Mouse (Mus musculus) forebrain, embryonic 11.5 days (tissue): ENCODE measurements around the gene Lins1. TPM values are rescaled to one million over a fixed set of nuclear protein-coding genes. Genes with fewer than 3 reads are reported as not detected.

Experiments used
- ATAC-seq: fragments of 200-750 bp; cut with Nextera tagmentation; replicated peaks from 2 replicates; pipeline ENCODE4 v1.8.0; 2017; ENCODE audit warnings: moderate TSS enrichment; ENCODE audit not compliant: low FRiP score
- DNase-seq: peaks from one replicate; pipeline ENCODE4 v3.0.0-alpha.2; 2017; ENCODE audit warnings: low spot score
- H3K27ac ChIP-seq: fragments of 300-500 bp; sonication (generic); 2 replicates; pipeline ENCODE4 v1.5.1; 2014; ENCODE audit warnings: low read depth, low read length
- H3K27me3 ChIP-seq: fragments of 300-500 bp; sonication (generic); 2 replicates; pipeline ENCODE4 v1.6.1; 2014; ENCODE audit warnings: mild to moderate bottlenecking, low read length, mixed read lengths; ENCODE audit not compliant: control insufficient read depth, insufficient read depth
- H3K36me3 ChIP-seq: fragments of 300-500 bp; sonication (generic); 2 replicates; pipeline ENCODE4 v1.6.1; 2014; ENCODE audit warnings: mild to moderate bottlenecking, low read length, moderate library complexity, mixed read lengths; ENCODE audit not compliant: control insufficient read depth, insufficient read depth
- H3K4me1 ChIP-seq: fragments of 300-500 bp; sonication (generic); replicated peaks from 2 replicates; pipeline ENCODE4 v1.6.1; 2014; ENCODE audit warnings: low read length, mixed read lengths; ENCODE audit not compliant: control insufficient read depth, insufficient read depth
- H3K4me2 ChIP-seq: fragments of 300-500 bp; sonication (generic); 2 replicates; pipeline ENCODE4 v1.6.1; 2014; ENCODE audit warnings: low read depth, mild to moderate bottlenecking, low read length, moderate library complexity, mixed read lengths; ENCODE audit not compliant: severe bottlenecking
- H3K4me3 ChIP-seq: fragments of 300-500 bp; sonication (generic); 2 replicates; pipeline ENCODE4 v1.5.1; 2014; ENCODE audit warnings: low read depth, low read length
- H3K9ac ChIP-seq: fragments of 300-500 bp; sonication (generic); 2 replicates; pipeline ENCODE4 v1.6.1; 2014; ENCODE audit warnings: low read length
- H3K9me3 ChIP-seq: fragments of 300-500 bp; sonication (generic); 2 replicates; pipeline ENCODE4 v1.6.1; 2016; ENCODE audit warnings: low read length, mixed read lengths; ENCODE audit not compliant: control insufficient read depth
- WGBS: fragments of 180-500 bp; shearing (Covaris S2); extraction: QIAGEN DNeasy Blood & Tissue Kit; methylation state at CpG from one replicate; pipeline ENCODE4 v1.1.7; 2014; 5-methylcytosine and 5-hydroxymethylcytosine counted together
- polyA plus RNA-seq: library from polyadenylated mRNA; unstranded; fragments of >200 nt; fragmentation: Nextera tagmentation; extraction: Ambion mirVana; gene quantifications from 2 replicates; pipeline ENCODE4 v1.2.1, GENCODE M21; 2014

Gene Lins1
- 24.2 and 28.7 TPM in 2 replicates for polyA plus RNA-seq

DNA sequence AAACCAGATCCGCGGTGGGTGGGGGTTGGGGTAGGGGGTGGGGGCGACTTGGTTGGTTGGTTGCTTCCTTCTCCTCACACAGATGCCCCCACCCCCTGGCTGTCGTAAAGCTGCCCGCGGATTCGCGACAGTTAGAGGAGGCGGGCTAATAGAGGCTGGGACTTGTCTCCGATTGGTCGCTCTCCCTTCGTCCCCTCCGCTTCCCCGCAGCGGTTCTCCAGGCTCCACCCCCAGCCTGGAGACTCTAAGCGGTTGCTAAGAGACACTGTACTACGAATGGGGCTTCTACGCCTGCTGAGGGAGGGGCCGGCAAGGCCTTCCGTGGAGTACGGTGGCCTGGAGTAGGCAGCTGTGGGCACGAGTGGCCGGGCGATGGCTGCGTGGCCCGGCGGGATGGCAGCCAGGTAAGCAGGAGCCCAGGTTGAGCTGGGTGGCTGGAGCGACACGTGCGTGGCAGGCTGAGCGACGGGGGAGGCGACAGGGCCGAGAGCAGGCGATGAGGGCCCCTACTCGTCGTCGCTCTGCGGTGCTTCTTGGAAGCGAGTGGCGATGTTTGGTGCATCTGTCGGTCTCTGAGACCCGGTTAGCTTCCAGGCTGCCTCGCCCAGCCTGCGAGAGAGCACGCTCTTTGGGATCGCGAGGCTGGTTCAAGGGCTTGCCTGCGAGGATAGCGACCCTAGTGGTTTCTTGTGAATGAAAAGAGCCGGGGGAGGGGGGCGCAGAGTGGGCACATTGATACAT, at the start of gene Lins1:
Gene Lins1 (plus strand): TSS at position 270 of the 741 bp plus-strand sequence.
- Histone ChIP-seq H3K36me3 (no peaks in the 10 kb centered on the region), H3K27ac (peak within 1 kb of the TSS; percentile 86), H3K27me3 (no peaks in the 10 kb centered on the region), H3K4me2 (peak within 1 kb of the TSS; percentile 89), H3K4me1 (peaks cover 4% of the 10 kb centered on the region; the same call in 1 of the 2 replicates), H3K9ac (peak within 1 kb of the TSS; percentile 84), H3K9me3 (no peaks in the 10 kb centered on the region), H3K4me3 (peak within 1 kb of the TSS; percentile 80)
- ATAC-seq (peak; percentile 98), DNase-seq (peak; percentile 99)
- WGBS, result under 1% methylated on average over 52 of the region's 52 CpGs

DNA sequence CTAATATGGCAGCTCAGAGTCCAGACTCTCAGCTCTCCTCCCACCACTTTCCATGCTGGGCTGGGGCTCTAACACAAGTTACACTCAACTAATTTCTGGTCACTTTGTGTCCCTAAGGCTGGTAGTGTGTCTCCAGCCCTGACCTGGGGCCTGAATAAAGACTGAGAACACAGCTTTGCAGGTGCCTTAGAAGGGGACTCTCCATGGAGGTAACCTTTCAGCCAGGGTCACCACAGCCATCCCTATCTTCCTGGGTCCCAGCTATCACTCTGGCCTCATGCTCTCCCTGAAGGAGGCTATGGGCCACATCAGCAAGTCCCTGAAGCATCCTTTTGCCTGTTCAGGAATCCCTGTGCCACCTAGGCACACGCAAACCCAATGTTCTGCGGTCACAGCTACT, 44.0 kb upstream of the Lins1 start:
- Histone ChIP-seq H3K27me3 (no peaks in the 10 kb centered on the region), H3K4me1 (no peaks in the 10 kb centered on the region), H3K27ac (no peak overlapping the region), H3K4me3 (no peak overlapping the region), H3K36me3 (no peaks in the 10 kb centered on the region), H3K9me3 (no peaks in the 10 kb centered on the region), H3K9ac (no peak overlapping the region), H3K4me2 (no peak overlapping the region)
- peak; percentile 16 for DNase-seq
- 98% methylated on average over 2 of the region's 2 CpGs for WGBS
- no peak for ATAC-seq

DNA sequence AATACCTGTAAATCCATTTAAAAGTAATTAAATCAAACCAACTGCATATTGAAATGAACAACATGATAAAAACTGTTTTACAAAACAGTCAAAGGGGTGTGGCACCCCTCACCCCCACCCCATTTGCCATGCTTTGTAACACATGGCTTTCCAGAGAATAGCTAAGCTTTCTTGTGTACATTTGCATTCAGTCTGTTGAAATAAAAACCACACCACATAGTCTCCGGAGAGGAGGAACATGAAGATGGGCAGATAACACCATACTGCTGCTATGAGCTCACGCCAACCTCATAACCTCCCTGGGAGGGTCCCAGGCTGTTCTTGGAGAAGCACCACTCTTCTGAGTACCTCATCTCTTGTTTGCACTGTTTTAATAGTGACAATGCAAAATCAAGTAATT, 40.5 kb upstream of the Lins1 start:
- H3K27ac ChIP-seq, result no peak overlapping the region
- no peaks in the 10 kb centered on the region for H3K4me1 ChIP-seq
- 95% methylated on average over 2 of the region's 2 CpGs for WGBS
- ATAC-seq (no peak), DNase-seq (no peak)
- no peak overlapping the region for H3K9ac ChIP-seq
- H3K4me3 ChIP-seq, result no peak overlapping the region
- H3K9me3 ChIP-seq, result no peaks in the 10 kb centered on the region
- no peaks in the 10 kb centered on the region; the same call in 1 of the 2 replicates for H3K36me3 ChIP-seq
- no peak overlapping the region for H3K4me2 ChIP-seq
- no peaks in the 10 kb centered on the region for H3K27me3 ChIP-seq

DNA sequence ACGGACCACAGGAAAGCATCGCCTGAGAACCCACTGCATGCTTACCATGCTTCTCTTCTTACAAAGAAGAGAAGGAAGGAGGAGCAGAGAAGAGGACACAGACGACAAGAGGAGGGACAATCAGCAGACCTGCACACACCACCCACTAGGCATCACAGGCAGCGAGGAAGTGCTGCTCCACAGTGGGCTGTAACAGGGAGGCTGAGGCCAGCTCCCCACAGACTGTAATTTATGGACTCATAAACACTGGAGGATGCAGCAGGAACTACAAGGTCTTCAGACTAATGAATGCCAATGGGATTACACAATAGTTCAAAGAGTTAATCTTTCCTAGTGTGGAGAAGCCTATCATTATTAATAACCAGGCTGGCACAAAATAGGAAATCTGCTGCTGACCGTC, 38.8 kb upstream of the Lins1 start:
- Histone ChIP-seq H3K4me2 (no peak overlapping the region), H3K4me1 (no peaks in the 10 kb centered on the region), H3K27me3 (no peaks in the 10 kb centered on the region), H3K27ac (no peak overlapping the region), H3K9ac (no peak overlapping the region), H3K4me3 (no peak overlapping the region), H3K36me3 (peaks cover 7% of the 10 kb centered on the region), H3K9me3 (no peaks in the 10 kb centered on the region)
- 85% methylated on average over 5 of the region's 5 CpGs for WGBS
- no peak for DNase-seq
- ATAC-seq, result no peak

DNA sequence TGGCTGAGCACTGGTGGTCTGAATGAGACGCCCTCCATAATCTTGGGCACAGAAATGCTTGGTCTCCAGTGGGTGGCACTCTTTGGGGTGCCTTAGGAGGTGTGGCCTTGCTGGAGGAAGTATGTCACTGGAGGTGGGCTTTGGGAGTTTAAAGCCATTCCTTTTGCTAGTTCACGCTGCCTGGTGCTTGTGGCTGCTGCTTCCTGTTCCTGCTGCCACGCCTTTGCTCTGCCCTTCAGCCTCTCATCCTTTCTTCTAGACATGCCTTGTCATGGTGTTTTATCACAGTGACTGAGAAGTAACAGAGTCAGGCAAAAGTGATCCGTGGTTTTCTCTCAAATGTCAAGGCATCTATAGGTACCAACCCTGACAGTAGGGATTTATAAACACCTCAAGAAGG, 37.5 kb upstream of the Lins1 start:
- DNase-seq (peak; percentile 27), ATAC-seq (no peak)
- H3K9me3 ChIP-seq, result no peaks in the 10 kb centered on the region
- peaks cover 7% of the 10 kb centered on the region for H3K36me3 ChIP-seq
- H3K27me3 ChIP-seq, result no peaks in the 10 kb centered on the region
- H3K4me2 ChIP-seq, result no peak overlapping the region
- 87% methylated on average over 4 of the region's 4 CpGs for WGBS
- H3K27ac ChIP-seq, result no peak overlapping the region
- no peak overlapping the region for H3K4me3 ChIP-seq
- H3K4me1 ChIP-seq, result no peaks in the 10 kb centered on the region
- no peak overlapping the region for H3K9ac ChIP-seq

DNA sequence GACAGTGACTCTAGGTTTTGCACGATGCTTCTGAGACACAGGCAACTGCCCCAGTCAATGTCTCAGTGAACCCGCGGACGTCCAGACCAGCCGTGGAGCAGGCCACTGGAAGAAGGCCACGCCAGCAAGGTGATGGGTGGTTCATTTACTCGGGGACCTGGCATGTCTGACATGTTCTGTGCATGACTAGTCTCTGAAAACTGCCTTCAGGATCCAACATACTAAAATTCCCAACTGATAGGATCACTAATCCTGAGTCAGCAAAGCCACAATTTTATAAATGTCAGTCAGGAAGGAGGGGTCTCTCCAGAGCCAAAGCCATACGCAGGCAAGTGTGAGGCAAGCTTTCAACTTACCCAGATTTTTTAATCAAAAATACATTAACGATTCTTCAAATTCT, 36.1 kb upstream of the Lins1 start:
- DNase-seq (peak; percentile 14), ATAC-seq (no peak)
- WGBS, result 94% methylated on average over 9 of the region's 9 CpGs
- Histone ChIP-seq H3K27me3 (no peaks in the 10 kb centered on the region), H3K4me3 (no peak overlapping the region), H3K4me1 (no peaks in the 10 kb centered on the region), H3K36me3 (peaks cover 7% of the 10 kb centered on the region), H3K9ac (no peak overlapping the region), H3K27ac (no peak overlapping the region), H3K9me3 (no peaks in the 10 kb centered on the region), H3K4me2 (no peak overlapping the region)

DNA sequence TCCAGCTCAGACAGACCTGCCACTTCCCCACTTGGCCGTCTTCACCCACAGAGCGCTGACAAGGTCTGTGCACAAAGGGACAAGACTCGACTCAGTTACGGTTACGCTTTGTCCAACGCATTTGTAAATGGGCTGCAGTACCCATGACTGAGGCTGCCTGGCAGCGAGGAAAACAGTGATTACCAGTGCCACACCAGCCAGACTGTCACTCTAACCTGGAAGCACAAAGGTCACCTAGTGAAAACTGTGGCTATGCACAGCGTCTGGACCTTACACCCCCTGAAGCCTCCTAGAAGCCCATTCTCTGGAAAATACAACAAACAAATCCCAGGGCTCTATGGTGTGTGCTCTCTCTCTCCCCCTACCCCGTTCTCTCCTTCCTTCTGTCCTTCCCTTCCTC, 34.2 kb upstream of the Lins1 start:
- H3K27me3 ChIP-seq, result no peaks in the 10 kb centered on the region
- H3K9me3 ChIP-seq, result no peaks in the 10 kb centered on the region
- no peak overlapping the region for H3K4me2 ChIP-seq
- H3K36me3 ChIP-seq, result peaks cover 10% of the 10 kb centered on the region
- DNase-seq (no peak), ATAC-seq (no peak)
- no peaks in the 10 kb centered on the region for H3K4me1 ChIP-seq
- H3K4me3 ChIP-seq, result no peak overlapping the region
- H3K9ac ChIP-seq, result no peak overlapping the region
- WGBS, result 90% methylated on average over 9 of the region's 9 CpGs
- no peak overlapping the region for H3K27ac ChIP-seq

DNA sequence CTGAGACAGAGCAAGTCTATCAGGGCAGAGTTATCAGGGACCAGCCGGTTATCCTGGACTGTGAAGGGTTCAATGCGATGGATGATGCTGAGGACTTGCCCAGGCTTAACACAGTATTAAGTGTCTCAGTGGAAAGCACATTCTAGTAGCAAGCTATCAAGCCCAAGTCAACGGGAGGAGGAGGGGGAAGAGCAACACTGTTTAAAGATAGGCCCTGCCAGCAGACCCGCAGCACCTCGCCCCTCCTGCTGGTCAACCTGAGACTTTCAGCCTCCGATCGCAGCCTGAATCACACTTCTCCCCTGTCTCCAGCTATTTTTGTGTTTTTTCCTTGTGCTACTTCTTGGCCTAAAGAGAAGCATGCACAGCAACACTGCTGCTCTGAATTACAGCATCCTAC, 29.4 kb upstream of the Lins1 start:
- no peak overlapping the region for H3K4me3 ChIP-seq
- H3K9me3 ChIP-seq, result no peaks in the 10 kb centered on the region
- no peak for ATAC-seq

DNA sequence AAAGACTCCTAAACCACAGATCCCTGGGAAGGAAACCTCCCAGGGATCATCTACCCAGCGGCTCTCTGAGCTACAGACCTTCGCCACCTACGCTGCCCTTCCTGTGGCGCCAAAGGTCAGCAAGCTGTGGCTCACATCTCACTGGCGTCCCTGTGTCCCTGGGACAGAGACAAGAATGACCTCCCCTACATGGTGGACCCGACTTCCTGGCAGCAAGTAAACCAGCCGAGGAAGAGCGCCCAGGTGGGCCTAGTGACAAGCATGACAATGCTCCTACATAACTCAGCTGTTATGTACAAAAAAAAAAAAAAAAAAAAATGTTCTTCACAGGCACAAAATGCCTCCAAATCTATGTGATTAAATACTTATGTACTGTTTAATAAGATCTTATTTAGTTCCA, 28.7 kb upstream of the Lins1 start:
- H3K27me3 ChIP-seq, result no peaks in the 10 kb centered on the region
- H3K9ac ChIP-seq, result no peak overlapping the region
- ATAC-seq, result no peak
- 0 out of 2 replicates have a peak, but pooled peaks cover 3% of the 10 kb centered on the region for H3K36me3 ChIP-seq
- WGBS, result 86% methylated on average over 8 of the region's 8 CpGs
- DNase-seq, result no peak
- H3K4me2 ChIP-seq, result no peak overlapping the region
- H3K4me3 ChIP-seq, result no peak overlapping the region
- H3K4me1 ChIP-seq, result no peaks in the 10 kb centered on the region
- no peaks in the 10 kb centered on the region for H3K9me3 ChIP-seq
- no peak overlapping the region for H3K27ac ChIP-seq

More for the DNA sequence above, 29.4 kb upstream of the Lins1 start:
- Histone ChIP-seq H3K27me3 (no peaks in the 10 kb centered on the region), H3K27ac (no peak overlapping the region), H3K4me1 (no peaks in the 10 kb centered on the region), H3K36me3 (0 out of 2 replicates have a peak, but pooled peaks cover 3% of the 10 kb centered on the region), H3K4me2 (no peak overlapping the region), H3K9ac (no peak overlapping the region)
- DNase-seq, result no peak
- 79% methylated on average over 7 of the region's 7 CpGs for WGBS
